Mouse (Mus musculus) thymus, postnatal 14 days (tissue): ENCODE measurements around the gene Gstcd.
A peak's percentile ranks its signal among the peaks of the same experiment; 100 is the strongest.

Experiments
- DNase-seq: peaks from one replicate; pipeline ENCODE4 v3.0.0; 2021

Gstcd gene

GRCm38 (mm10) chr3:133091664-133092273 is at the start of gene Gstcd, which contains the start of gene Ints12:
TSS of gene Gstcd (minus strand) at chr3:133092033.
TSS of gene Ints12 (plus strand) at chr3:133091840.
- DNase-seq: peak; percentile 94

GRCm38 (mm10) chr3:133132611-133133010 is 40.8 kb upstream of the Gstcd start:
- DNase-seq: no peak

- DNase-seq: no peak
Observed at GRCm38 (mm10) chr3:133131372-133131771, 39.5 kb upstream of the Gstcd start.

- DNase-seq: no peak
Observed at GRCm38 (mm10) chr3:133113281-133113680, 21.4 kb upstream of the Gstcd start.

GRCm38 (mm10) chr3:133111741-133112140 is 19.9 kb upstream of the Gstcd start:
- peak; percentile 16 for DNase-seq

- no peak for DNase-seq
Observed at GRCm38 (mm10) chr3:133109844-133110243, 18.0 kb upstream of the Gstcd start.

- no peak for DNase-seq
Observed at GRCm38 (mm10) chr3:133108731-133109130, 16.9 kb upstream of the Gstcd start.

- DNase-seq: no peak
Observed at GRCm38 (mm10) chr3:133104436-133104835, 12.6 kb upstream of the Gstcd start.

- DNase-seq: no peak
Observed at GRCm38 (mm10) chr3:133103768-133104167, 11.9 kb upstream of the Gstcd start.

GRCm38 (mm10) chr3:133098909-133099308 is 7.1 kb upstream of the Gstcd start:
- DNase-seq: no peak

- DNase-seq: no peak
Observed at GRCm38 (mm10) chr3:133098336-133098735, 6.5 kb upstream of the Gstcd start.

GRCm38 (mm10) chr3:133097936-133098335 is 6.1 kb upstream of the Gstcd start:
- DNase-seq: no peak

GRCm38 (mm10) chr3:133094305-133094704 is 2.5 kb upstream of the Gstcd start:
- DNase-seq: no peak

- no peak for DNase-seq
Observed at GRCm38 (mm10) chr3:133092936-133093335, 1.1 kb upstream of the Gstcd start.

- no peak for DNase-seq
Observed at GRCm38 (mm10) chr3:133092274-133092853, 531 bp upstream of the Gstcd start.

- DNase-seq: no peak
Observed at GRCm38 (mm10) chr3:133091121-133091663, 641 bp downstream of the Gstcd start.

- no peak for DNase-seq
Observed at GRCm38 (mm10) chr3:133090247-133091120, 1.3 kb downstream of the Gstcd start.

- DNase-seq: no peak
Observed at GRCm38 (mm10) chr3:133085858-133086257, 6.0 kb downstream of the Gstcd start.

GRCm38 (mm10) chr3:133082736-133083135 is 9.1 kb downstream of the Gstcd start:
- no peak for DNase-seq

GRCm38 (mm10) chr3:133075560-133075959 is 16.3 kb downstream of the Gstcd start:
- DNase-seq: no peak

- no peak for DNase-seq
Observed at GRCm38 (mm10) chr3:133052068-133052467, 39.8 kb downstream of the Gstcd start.

GRCm38 (mm10) chr3:133033145-133033755 is 58.6 kb downstream of the Gstcd start:
- no peak for DNase-seq

GRCm38 (mm10) chr3:133026977-133027376 is 64.9 kb downstream of the Gstcd start:
- no peak for DNase-seq
